Mouse (Mus musculus): ENCODE results near the gene Qk. TPM values are rescaled to one million over a fixed set of nuclear protein-coding genes. Genes with fewer than 3 reads are reported as not detected.

The Qk gene
- total RNA-seq, 2 experiments from 2014 or later, result 490 to 493 TPM

DNA sequence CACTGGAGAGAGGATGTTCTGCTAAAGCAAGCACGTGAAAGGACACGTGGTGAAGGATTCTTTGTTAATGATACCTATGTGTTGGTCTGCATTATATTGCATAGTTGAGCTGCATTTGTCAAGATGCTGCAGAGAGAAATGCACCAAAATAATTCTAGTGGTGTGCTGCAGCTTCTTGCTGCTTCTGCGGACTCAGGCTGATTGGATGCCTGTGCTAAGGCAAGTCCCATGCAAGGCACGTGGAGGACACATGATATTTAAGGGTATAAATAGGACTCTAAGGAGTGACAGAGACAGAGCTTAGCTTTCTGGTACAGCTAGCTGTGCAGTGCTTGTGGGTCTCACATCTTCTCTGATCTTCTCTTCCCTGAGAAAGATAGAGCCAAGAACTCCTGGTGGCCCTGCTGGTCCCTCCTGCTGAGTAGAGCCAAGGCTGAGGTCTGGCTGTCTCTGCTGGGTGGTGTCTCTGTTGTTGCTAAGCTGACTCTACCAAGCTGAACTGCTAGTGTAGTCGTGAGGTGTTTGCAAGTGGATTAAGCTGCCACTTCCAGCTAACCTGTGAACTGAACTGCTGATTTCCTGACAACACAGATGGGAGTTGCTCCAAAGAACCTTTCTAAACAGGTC lies 8.0 kb upstream of the Qk start:
- no peak for DNase-seq

DNA sequence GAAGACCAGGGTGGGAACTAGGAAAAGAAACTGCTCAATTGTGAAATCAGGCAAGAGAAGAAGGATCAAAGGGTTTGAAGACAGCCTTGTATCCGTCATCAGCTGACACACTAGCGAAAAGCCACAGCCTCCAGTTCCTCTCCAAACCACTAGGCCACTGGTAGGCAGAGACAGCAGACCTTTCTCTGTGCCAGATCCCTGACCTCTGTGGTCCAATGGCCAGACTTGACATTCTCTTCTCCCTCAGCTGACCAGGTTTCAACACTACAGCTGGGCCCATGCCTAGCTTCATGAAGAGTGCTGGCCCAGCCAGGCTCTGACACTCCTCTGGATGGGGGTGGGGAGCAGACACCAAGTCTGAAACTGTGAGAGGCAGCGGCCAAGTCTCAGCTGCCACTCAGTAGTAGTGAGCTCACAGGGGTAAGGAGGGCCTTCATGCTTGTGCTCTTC lies 7.0 kb upstream of the Qk start:
- peak; percentile 86 to 91 for DNase-seq

DNA sequence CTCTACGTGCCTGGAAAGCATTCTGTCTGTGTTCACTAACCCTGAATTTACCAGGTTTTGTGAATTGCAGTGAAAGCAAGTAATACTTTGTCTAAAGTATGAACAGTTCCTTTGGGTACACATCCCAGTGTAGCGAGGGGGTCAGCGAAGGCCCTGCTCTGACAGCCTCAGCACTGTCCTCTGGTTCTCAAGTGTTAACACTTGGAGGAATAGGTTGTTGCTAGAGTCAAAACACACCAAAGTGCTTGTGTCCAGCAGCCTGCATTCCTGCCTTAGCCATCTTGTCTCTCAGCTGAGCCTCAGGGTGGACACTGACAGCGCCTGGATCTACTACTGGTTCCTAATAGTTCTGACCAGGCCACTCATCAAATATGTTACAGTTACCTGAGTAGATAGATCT lies 6.3 kb upstream of the Qk start:
- DNase-seq, result no peak

DNA sequence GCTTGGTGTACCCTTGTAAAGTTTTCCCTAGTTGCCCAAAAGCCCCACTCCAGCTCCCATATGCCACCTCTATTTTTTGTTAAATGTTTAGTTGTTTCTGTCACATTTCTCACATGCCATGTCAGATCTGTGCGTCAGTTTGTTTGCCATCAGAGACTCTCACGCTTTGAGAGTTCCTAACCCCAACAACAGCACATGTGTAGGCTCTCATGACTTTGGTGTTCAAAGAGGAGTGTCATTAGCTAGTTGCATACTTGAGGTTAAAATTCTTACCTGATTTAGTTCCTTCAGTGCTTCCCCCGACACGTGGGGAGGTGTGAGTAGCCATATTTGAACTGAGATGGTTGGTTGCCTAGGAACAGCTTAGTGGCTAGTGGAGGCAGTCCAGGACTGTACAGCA lies 2.1 kb upstream of the Qk start:
- no peak for DNase-seq

GRCm38 (mm10) chr17:10321092-10321491 lies 1.4 kb upstream of the Qk start:
- DNase-seq, result no peak

DNA sequence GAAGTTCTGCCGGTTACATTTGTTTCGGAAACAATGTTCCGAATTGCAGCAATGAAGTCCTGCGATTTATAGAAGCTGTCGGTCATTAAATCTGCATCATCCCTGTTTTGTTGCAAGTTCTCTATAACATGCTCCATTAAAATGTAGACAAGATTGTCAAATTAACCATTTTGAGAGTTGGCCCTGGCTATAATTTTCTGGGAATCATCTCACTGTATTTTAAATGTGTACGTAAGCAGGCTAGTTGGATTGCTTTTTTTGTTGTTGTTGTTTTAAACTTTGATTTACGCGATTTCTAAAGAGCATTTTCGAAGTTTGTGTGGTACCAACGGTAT lies 769 bp upstream of the Qk start:
- DNase-seq, result no peak

DNA sequence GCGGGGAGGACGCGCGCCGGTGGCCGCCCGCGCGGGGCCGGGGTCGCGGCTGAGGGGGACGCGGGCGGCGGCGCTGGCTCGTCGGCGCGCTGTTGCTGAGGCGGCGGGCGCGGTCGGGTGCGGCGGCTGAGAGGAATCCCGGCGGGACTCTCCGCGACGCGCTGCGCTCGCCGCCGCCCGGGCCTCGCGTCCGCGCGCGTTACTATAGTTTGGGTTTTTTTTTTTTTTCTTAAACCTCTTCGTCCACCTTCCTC lies 296 bp downstream of the Qk start:
- DNase-seq, result no peak

DNA sequence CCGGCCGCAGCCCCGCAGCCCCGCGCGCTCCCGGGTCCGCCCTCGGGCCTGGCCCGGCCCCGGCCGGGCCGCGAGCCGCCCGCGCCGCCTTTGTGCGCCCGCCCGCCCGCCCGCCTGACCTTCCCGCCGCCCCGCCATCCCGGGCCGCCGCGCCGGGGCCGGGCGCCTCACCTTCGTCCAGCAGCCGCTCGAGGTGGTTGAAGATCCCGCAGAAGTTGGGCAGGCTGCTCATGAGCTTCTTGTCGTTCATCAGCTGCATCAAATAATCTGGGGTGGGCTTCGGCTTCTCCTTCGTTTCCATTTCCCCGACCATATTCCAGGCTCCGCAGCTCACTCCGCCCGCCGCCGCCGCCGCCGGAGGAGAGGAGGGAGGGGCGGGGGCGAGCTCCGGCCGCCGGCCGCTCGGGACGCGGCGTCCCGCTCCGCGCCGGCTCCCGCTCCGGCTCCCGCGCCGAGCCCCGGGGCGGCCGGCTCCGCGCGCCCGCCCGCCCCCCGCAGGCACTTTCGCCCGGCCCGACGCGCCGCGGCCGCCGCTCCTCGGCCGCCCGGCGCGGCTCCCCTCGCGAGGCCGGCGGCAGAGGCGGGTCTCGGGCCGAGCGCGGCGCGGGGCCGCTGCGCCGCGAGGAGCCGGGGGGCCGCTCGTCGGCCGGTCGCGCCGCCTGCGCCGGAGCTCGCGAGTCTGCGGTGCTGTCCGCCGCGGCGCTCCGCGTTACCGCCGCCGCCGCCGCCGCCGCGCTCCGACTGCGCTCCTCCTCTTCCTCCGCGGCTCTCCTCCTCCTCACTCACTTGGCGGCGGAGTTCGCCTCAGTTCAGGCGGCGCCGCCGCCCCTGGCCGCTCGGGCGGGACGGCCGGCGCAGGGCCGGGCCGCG lies 858 bp downstream of the Qk start:
- DNase-seq, result peak; percentile 81 to 90

GRCm38 (mm10) chr17:10317981-10318551 lies 1.6 kb downstream of the Qk start:
- DNase-seq, result peak; percentile 79 to 84

DNA sequence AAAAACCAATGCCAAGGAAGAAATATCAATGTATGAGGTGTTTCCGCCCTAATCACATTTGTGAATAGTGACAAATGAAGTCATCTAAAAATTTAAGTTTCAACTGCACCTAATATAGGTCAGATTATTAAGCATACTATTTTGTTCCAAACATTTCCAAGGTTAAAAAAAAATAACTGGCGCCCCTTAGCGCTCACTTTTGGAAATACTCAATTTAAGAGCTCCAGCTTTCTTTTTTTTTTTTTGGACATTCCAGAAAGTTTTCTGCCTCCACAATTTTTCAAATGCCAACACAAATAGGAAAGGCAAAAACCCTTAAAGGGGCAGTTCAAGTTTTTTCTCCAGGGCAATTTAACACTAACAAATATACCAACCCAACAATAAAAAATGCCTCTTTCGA lies 2.5 kb downstream of the Qk start:
- peak; percentile 85 to 87 for DNase-seq

DNA sequence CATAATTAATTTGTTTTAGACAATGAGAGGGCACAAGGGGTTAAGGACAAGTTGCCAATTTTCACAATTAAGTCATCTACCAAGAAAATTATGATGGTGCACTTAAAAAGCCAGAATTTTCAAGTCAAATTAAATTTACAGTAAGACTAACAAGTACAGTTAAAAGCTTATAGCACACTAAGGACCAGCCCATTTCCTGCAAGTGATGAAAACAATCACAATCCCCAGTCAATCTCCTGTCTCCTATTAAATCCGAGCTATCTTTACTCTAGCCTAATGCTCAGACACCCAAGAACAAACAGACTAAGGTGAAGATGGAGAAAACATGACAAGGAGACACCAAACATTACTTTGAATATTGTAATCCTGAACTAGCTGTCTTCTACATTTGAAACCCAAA lies 3.2 kb downstream of the Qk start:
- DNase-seq, result no peak

- no peak for DNase-seq
These were observed 9.6 kb downstream of the Qk start for GRCm38 (mm10) chr17:10310046-10310445.

- DNase-seq, result peak; percentile 51 to 62
These were observed 10.5 kb downstream of the Qk start for GRCm38 (mm10) chr17:10309135-10309623.

GRCm38 (mm10) chr17:10306424-10306823 lies 13.2 kb downstream of the Qk start:
- DNase-seq, result no peak

- no peak for DNase-seq
These were observed 15.7 kb downstream of the Qk start for GRCm38 (mm10) chr17:10304001-10304400.

DNA sequence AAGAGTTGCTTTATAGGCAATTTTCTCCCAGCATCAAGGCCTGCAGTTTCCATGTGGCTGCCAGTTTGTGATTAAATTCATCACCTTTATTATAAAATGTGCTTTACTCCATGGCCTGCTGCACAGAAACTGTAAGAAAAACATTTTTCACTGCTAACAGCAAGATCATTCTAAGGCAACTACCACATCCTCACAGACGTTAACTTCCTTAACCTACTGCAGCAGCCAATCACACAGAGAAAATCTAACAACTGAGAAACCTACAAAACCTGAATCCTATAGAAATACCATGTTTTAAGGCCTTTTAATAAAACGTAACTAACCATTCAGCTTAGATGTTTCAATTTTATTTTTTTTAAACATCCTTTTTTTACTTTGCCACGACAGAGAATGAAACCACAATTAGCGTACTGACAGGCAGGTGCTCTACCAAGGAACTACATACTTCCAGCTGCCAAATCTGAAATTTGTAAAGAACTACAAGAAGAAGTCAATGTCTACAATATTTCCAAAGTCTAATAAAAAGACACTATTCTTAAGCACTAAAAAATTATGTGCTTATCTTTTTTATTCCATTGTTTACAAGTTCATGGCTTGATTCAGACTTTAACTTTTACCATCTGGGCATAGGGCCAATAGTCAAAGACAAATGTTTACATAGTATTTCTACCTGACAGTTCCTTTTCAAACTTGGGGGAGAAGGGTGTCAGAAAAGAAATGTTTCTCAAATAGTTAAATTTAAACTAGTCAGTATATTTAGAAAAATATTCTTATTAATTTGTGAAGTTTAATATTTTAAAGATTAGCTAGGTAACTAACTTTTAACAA lies 18.5 kb downstream of the Qk start:
- DNase-seq, result no peak

GRCm38 (mm10) chr17:10299396-10299795 lies 20.3 kb downstream of the Qk start:
- no peak for DNase-seq

- DNase-seq, result no peak
These were observed 27.1 kb downstream of the Qk start for GRCm38 (mm10) chr17:10292520-10292919.

GRCm38 (mm10) chr17:10284772-10285171 lies 34.9 kb downstream of the Qk start:
- no peak for DNase-seq

DNA sequence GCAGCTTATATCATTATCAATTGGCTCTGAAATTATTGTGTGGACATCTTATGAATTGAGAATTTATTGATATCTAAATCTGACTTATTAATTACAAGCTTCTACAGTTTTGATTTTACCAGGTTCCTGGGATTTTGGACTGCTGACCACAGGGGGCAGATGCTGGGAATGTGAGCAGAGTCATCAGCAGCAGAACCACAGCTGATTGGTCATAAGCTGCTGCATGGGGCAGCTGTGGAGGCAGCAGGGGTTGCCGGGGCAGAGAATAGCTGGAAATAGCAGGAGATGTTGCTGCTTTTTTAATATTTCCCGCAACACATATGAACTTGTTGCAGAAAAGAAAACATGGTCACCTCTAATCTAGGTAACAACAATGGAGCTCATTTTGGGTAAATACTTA lies 40.1 kb downstream of the Qk start:
- DNase-seq, result no peak

DNA sequence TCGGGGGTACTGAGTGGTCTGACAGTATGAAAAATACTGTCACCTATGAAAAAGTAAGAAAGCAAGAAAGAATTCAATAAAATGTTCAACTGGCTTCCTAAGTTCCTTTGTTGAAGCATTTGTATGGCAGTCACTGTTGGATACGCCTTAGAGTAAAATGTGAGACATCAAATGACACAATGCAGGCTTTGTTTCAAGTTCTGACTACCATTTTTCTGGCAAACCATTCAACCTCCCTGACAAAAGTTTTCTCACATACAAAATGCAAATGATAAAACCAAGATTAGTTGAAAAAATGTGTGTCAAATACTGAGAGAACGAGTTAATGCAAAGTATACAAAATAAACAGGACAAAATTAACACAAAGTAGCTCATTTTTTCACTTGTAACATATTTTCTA lies 50.1 kb downstream of the Qk start:
- no peak for DNase-seq

GRCm38 (mm10) chr17:10268468-10268867 lies 51.2 kb downstream of the Qk start:
- DNase-seq, result no peak

DNA sequence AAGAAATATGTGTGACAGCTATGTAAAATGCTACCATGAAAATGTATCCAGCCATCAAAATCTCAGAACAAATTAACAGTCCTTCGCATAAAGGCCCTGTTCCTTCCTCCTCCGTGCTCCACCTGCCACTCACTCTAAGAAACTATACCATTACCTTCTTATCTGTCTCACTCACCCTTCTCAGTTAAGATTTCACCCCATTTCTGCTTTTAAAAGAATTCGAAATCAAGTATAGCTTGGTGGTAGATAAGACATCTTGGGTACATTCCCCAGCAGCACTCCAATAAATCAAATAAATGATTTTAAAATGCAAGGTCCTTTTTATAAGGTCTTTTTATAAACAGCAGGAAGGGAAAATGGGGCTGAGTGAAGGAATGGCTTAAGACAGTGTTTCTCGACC lies 53.4 kb downstream of the Qk start:
- DNase-seq, result no peak

Measured in heart, adult 18-20 months (tissue).